ENCODE assay signal across 8 mouse cellular contexts in the genomic region with DNA sequence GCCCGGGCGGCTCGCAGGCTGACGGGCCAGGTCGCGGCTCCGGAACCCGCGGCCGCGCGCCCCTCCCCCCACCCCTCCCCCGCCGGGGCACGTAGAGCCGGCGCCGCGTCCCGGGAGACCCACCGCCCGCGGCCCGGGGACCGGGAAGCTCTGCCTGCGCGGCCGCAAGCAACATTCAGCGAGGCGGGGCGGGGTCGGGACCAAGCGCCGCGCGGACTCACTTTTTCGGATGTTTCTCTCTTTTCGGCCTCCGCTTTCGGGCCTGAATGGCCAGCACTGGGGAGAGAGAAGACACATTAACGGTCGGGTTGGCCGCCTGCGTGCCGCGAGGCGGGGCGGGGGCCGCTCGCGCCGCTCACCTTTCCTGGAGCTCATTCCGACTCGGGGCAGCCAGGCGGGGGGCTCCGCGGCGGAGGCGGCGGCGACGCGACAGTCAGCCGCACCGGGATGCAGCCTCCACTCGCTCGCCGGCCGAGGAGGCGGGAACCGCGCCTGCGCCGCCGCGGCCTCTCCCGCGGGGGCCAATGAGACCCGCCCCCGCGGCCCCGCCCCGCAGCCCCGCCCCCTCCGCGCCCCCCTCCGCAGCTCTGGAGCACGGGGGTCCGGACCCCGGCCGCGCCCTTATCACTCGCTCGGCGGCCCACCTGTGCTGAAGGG. TPM values are rescaled to one million over a fixed set of nuclear protein-coding genes. Genes with fewer than 3 reads are reported as not detected.
DNase-seq lines count a peak whose midpoint lies in the region; ATAC-seq and TF ChIP-seq lines count a peak whose summit lies in the region.

No protein-coding gene starts in this region.

- peak overlapping the region; percentile 90 for H3K27ac ChIP-seq in ES-E14 (ENCODE audit: insufficient read depth, low read depth, low read length, poor library complexity, severe bottlenecking)
- peak overlapping the region; percentile 72 for H3K27ac ChIP-seq in forebrain, embryonic 14.5 days (ENCODE audit: low read depth, low read length)

- no peaks in the 10 kb centered on the region for H3K27me3 ChIP-seq in forebrain, embryonic 14.5 days (replicated peaks; ENCODE audit: control insufficient read depth, insufficient read depth, low read length)

- peak overlapping the region; percentile 89 for H3K4me2 ChIP-seq in forebrain, embryonic 14.5 days (ENCODE audit: low read length)

- H3K36me3 ChIP-seq in ES-E14 (ENCODE audit: control insufficient read depth, insufficient read depth, low read length, poor library complexity, severe bottlenecking), result no peaks in the 10 kb centered on the region
- H3K36me3 ChIP-seq in forebrain, embryonic 14.5 days (ENCODE audit: control insufficient read depth, insufficient read depth, low read length), result no peaks in the 10 kb centered on the region

- in situ Hi-C loops in ES-E14 (cut with MboI; ENCODE audit: low sequenced_read_pairs in 2 of 2, unreplicated experiment in 2 of 2), result no loop called here

- ATAC-seq in forebrain, embryonic 14.5 days, result peak; percentile 92

- WGBS in forebrain, embryonic 14.5 days, result 0% methylated on average over 51 of the region's 95 CpGs
- WGBS in lung, adult 2 months, result under 1% methylated on average over 65 of the region's 95 CpGs

- H3K9ac ChIP-seq in ES-E14 (ENCODE audit: insufficient read depth, low read depth, low read length, poor library complexity, severe bottlenecking), result peak overlapping the region; percentile 94
- H3K9ac ChIP-seq in forebrain, embryonic 14.5 days (ENCODE audit: low read length), result peak overlapping the region; percentile 84

- H3K4me1 ChIP-seq in ES-E14 (ENCODE audit: control insufficient read depth in 2 of 2, insufficient read depth in 2 of 2, low read length in 2 of 2, poor library complexity in 1 of 2), result peaks cover 2 to 5% of the 10 kb centered on the region in 2 experiments; a peak in 3 of 4 replicates
- H3K4me1 ChIP-seq in forebrain, embryonic 14.5 days (ENCODE audit: control insufficient read depth, insufficient read depth, low read length), result no peaks in the 10 kb centered on the region
- no peaks in the 10 kb centered on the region; the same call in 1 of the 2 replicates for H3K4me1 ChIP-seq in lung, adult 2 months (ENCODE audit: control insufficient read depth, insufficient read depth, low read length)

- no peak for TF ChIP-seq POLR2A in lung, adult 2 months (IDR thresholded peaks at IDR 0.05; ENCODE audit: borderline replicate concordance, extremely low read depth, low read depth, low read length)

- no peaks in the 10 kb centered on the region for H3K9me3 ChIP-seq in ES-E14 (ENCODE audit: control insufficient read depth, insufficient read depth, low read depth, low read length)
- no peaks in the 10 kb centered on the region for H3K9me3 ChIP-seq in forebrain, embryonic 14.5 days (replicated peaks; ENCODE audit: control insufficient read depth, low read length)

- intact Hi-C loops in heart, postnatal 10 days (cut with DNase I), result loop anchor here (1.0 kb wide), 1 partner anchor 37 kb away; no protein-coding TSS in a partner anchor

- peak overlapping the region; percentile 95 to 97 for H3K4me3 ChIP-seq in ES-E14 (ENCODE audit: insufficient read depth in 1 of 2, low read depth in 1 of 2, low read length in 2 of 2, poor library complexity in 1 of 2, severe bottlenecking in 1 of 2)
- peak overlapping the region; percentile 96 for H3K4me3 ChIP-seq in forebrain, embryonic 14.5 days (ENCODE audit: low read depth, low read length)
- H3K4me3 ChIP-seq in lung, adult 2 months (replicated peaks; ENCODE audit: extremely low read depth, low read depth, low read length), result peak overlapping the region; percentile 70

- DNase-seq in ES-E14 (ENCODE audit: low read depth, low spot score), result no peak
- DNase-seq in c-Kit-positive CD71-negative TER-119-negative erythroid progenitor cells, embryonic 14.5 days (ENCODE audit: low read depth), result peak; percentile 19
- DNase-seq in forebrain, embryonic 14.5 days (ENCODE audit: low spot score), result peak; percentile 86
- peak; percentile 61 to 62 for DNase-seq in heart, postnatal 10 days
- peak; percentile 79 to 86 for DNase-seq in kidney, postnatal 4 days
- DNase-seq in lung, adult 2 months, result peak; percentile 41
- DNase-seq in ovary, adult 18-20 months (ENCODE audit: low spot score), result peak; percentile 60
- peak; percentile 56 to 68 for DNase-seq in thymus, postnatal 10 days (ENCODE audit: low spot score in 2 of 2)

- TF ChIP-seq CTCF in lung, adult 2 months (IDR thresholded peaks at IDR 0.05; ENCODE audit: insufficient read depth, low read length), result no peak

TF ChIP-seq in ES-E14, 5 proteins besides CTCF, POLR2A, EP300 and RAD21:
- TF ChIP-seq ZC3H11A (IDR thresholded peaks at IDR 0.05; ENCODE audit: borderline replicate concordance, low read depth, low read length) (no peak), ZNF384 (IDR thresholded peaks at IDR 0.05; ENCODE audit: low read depth, low read length) (no peak), HCFC1 (IDR thresholded peaks at IDR 0.05; ENCODE audit: borderline replicate concordance, insufficient read depth, low read length) (no peak), MAFK (IDR thresholded peaks at IDR 0.05; ENCODE audit: insufficient read depth, low read depth, low read length) (no peak), CHD2 (IDR thresholded peaks at IDR 0.05; ENCODE audit: low read depth, low read length) (no peak)

RNA-seq across cellular contexts. Expression of a gene that starts 8.8 kb away (rescaled TPM):
- 23.3 and 27.4 TPM in 2 replicates for total RNA-seq in ES-E14 (2012; rRNA removed)
- 98.4 and 102 TPM in 2 replicates for polyA plus RNA-seq in forebrain, embryonic 14.5 days (2014; fragmentation: Nextera tagmentation; extraction: Ambion mirVana)
- total RNA-seq in heart, postnatal 10 days (2021), result 10 to 100 TPM; 48.6 to 53.2 TPM
- polyA plus RNA-seq in lung, adult 2 months (2012; rRNA removed), result 5.3 and 7.8 TPM in 2 replicates
